Mouse (Mus musculus) embryonic facial prominence, embryonic 13.5 days (tissue): ENCODE results near the gene Zfp639. TPM values are rescaled to one million over a fixed set of nuclear protein-coding genes. Genes with fewer than 3 reads are reported as not detected.

ENCODE experiments used
- ATAC-seq: fragments of 200-750 bp; cut with Nextera tagmentation; 2 replicates; pipeline ENCODE4 v1.8.0; 2017; ENCODE audit warnings: low read depth; ENCODE audit not compliant: insufficient number of reproducible peaks, insufficient read depth, low FRiP score, low TSS enrichment
- H3K27ac ChIP-seq: fragments of 300-500 bp; sonication (generic); 2 replicates; pipeline ENCODE4 v1.5.1; 2015; ENCODE audit warnings: moderate library complexity, mild to moderate bottlenecking, inconsistent platforms
- H3K27me3 ChIP-seq: fragments of 300-500 bp; sonication (generic); 2 replicates; pipeline ENCODE4 v1.6.1; 2015; ENCODE audit warnings: mild to moderate bottlenecking, inconsistent platforms
- H3K36me3 ChIP-seq: fragments of 300-500 bp; sonication (generic); 2 replicates; pipeline ENCODE4 v1.6.1; 2015; ENCODE audit warnings: mild to moderate bottlenecking, inconsistent platforms
- H3K4me1 ChIP-seq: fragments of 300-500 bp; sonication (generic); 2 replicates; pipeline ENCODE4 v1.6.1; 2015; ENCODE audit warnings: inconsistent platforms
- H3K4me2 ChIP-seq: fragments of 300-500 bp; sonication (generic); 2 replicates; pipeline ENCODE4 v1.6.1; 2015; ENCODE audit warnings: moderate library complexity, mild to moderate bottlenecking, inconsistent platforms
- H3K4me3 ChIP-seq: fragments of 300-500 bp; sonication (generic); 2 replicates; pipeline ENCODE4 v1.5.1; 2015; ENCODE audit warnings: mild to moderate bottlenecking, inconsistent platforms
- H3K9ac ChIP-seq: fragments of 300-500 bp; sonication (generic); 2 replicates; pipeline ENCODE4 v1.6.1; 2015; ENCODE audit warnings: mild to moderate bottlenecking, inconsistent platforms
- H3K9me3 ChIP-seq: fragments of 300-500 bp; sonication (generic); 2 replicates; pipeline ENCODE4 v1.6.1; 2016; ENCODE audit warnings: inconsistent platforms
- WGBS: fragments of 180-500 bp; shearing (Covaris S2); methylation state at CpG from one replicate; pipeline ENCODE4 v1.1.7; 2015; ENCODE audit warnings: mixed read lengths; 5-methylcytosine and 5-hydroxymethylcytosine counted together
- polyA plus RNA-seq: library from polyadenylated mRNA; unstranded; fragments of >200 nt; fragmentation: Nextera tagmentation; extraction: Ambion mirVana; gene quantifications from 2 replicates; pipeline ENCODE4 v1.2.1, GENCODE M21; 2015

The Zfp639 gene
- polyA plus RNA-seq, 1 experiment from 2014 or later, result 46.7 TPM

DNA sequence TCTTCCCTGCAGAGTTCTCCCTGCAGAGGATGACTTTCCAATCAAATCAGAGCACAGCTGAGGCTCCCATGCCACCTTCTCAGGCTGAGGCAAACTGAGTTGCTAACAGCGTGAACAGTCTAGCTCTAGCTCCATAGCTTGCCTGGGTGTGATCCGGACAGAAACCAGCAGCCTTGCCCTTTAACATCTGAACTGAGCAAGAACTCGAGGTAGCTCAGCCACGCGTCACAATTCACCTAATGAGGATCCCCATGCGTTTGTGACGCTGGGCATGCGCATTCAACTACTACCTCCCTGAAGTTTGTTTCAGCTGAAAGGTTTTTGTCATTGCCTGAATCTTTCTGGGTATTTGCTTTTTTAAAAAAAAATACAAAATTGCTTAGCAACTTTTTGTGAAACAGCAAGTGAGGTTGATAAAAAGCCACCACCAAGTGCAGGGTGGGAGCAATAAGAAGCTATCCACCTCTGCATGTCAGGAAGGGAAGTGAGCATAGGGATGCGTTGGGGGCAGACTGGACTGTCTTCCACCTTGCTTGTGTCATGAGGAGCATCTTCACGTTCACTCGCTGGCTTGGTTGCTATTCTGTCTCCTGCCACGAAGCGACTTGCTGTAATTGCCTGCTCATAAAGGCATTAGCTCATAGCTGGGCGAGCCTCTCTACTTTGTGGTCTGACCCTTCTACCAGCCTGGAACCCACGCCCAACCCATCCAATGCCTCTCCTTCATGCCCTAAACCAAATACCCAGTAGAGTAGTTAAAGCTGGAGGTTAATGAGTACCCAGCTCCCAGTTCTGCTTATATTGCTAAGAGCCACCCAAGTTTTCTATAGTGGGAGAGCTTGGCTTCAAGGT, 19.8 kb upstream of the Zfp639 start:
- 81% methylated on average over 15 of the region's 15 CpGs for WGBS
- no peaks in the 10 kb centered on the region for H3K9me3 ChIP-seq
- H3K27ac ChIP-seq, result no peak overlapping the region
- ATAC-seq, result no peak
- H3K4me2 ChIP-seq, result no peak overlapping the region
- H3K9ac ChIP-seq, result no peak overlapping the region
- no peak overlapping the region for H3K4me3 ChIP-seq
- no peaks in the 10 kb centered on the region for H3K27me3 ChIP-seq
- H3K4me1 ChIP-seq, result peaks cover 3% of the 10 kb centered on the region; the same call in 1 of the 2 replicates
- no peaks in the 10 kb centered on the region for H3K36me3 ChIP-seq

GRCm38 (mm10) chr3:32490928-32491315, 19.1 kb upstream of the Zfp639 start:
- no peak overlapping the region for H3K27ac ChIP-seq

GRCm38 (mm10) chr3:32492097-32493090, 17.7 kb upstream of the Zfp639 start, which contains the start of gene Kcnmb3:
Gene Kcnmb3 (minus strand): TSS chr3:32492231.
- H3K27me3 ChIP-seq, result no peaks in the 10 kb centered on the region
- H3K4me2 ChIP-seq, result no peak within 1 kb of the TSS
- peaks cover 13% of the 10 kb centered on the region; the same call in 1 of the 2 replicates for H3K4me1 ChIP-seq
- no peak within 1 kb of the TSS for H3K4me3 ChIP-seq
- no peak within 1 kb of the TSS for H3K9ac ChIP-seq
- H3K9me3 ChIP-seq, result no peaks in the 10 kb centered on the region
- no peak within 1 kb of the TSS for H3K27ac ChIP-seq
- no peak for ATAC-seq
- H3K36me3 ChIP-seq, result no peaks in the 10 kb centered on the region
- 72% methylated on average over 11 of the region's 11 CpGs for WGBS

More at GRCm38 (mm10) chr3:32490928-32491315, 19.1 kb upstream of the Zfp639 start:
- H3K4me2 ChIP-seq, result no peak overlapping the region
- no peaks in the 10 kb centered on the region for H3K36me3 ChIP-seq
- peaks cover 6% of the 10 kb centered on the region; the same call in 1 of the 2 replicates for H3K4me1 ChIP-seq
- H3K9ac ChIP-seq, result no peak overlapping the region
- no peak for ATAC-seq
- no peaks in the 10 kb centered on the region for H3K9me3 ChIP-seq
- H3K27me3 ChIP-seq, result no peaks in the 10 kb centered on the region
- no peak overlapping the region for H3K4me3 ChIP-seq

GRCm38 (mm10) chr3:32494387-32495087, 15.5 kb upstream of the Zfp639 start:
- Histone ChIP-seq H3K4me2 (no peak overlapping the region), H3K4me1 (peaks cover 13% of the 10 kb centered on the region; the same call in 1 of the 2 replicates), H3K27me3 (no peaks in the 10 kb centered on the region), H3K27ac (no peak overlapping the region), H3K4me3 (no peak overlapping the region), H3K36me3 (no peaks in the 10 kb centered on the region), H3K9ac (no peak overlapping the region), H3K9me3 (no peaks in the 10 kb centered on the region)
- WGBS, result 72% methylated on average over 8 of the region's 8 CpGs
- ATAC-seq, result no peak

DNA sequence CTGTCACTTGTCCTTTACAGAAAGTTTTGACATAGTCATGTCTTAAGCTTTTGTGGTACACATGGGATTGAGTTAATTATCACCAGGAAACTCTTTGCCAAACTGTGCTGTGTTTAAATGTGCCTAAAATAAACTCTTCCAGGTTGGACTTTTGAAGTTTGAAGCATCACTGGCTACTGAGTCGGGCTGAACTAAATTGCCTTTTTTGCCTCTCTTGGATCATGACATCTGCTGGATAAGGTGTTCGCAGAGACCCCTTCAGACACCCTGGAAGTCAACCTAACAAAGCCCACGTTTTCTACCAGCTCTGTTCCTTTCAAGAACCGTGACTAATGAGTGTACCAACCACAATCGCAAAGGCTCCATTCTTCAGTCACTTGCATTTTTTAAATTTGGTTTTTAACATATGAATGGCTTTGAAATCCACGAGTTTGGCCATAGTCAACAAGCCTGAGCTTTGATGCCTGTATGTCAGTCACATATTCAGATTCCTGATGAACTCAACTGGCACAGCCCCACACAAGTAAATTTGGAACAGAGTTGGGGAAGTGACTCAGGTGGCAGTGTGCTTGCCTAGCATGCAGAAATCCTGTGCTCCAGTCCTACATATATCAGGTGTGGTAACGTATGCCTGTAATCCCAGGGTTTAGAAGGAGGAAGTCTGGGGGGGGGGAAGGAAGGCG, 14.8 kb upstream of the Zfp639 start:
- Histone ChIP-seq H3K4me2 (no peak overlapping the region), H3K27me3 (no peaks in the 10 kb centered on the region), H3K4me1 (peaks cover 13% of the 10 kb centered on the region; the same call in 1 of the 2 replicates), H3K9me3 (no peaks in the 10 kb centered on the region), H3K27ac (no peak overlapping the region), H3K9ac (no peak overlapping the region), H3K4me3 (no peak overlapping the region), H3K36me3 (no peaks in the 10 kb centered on the region)
- ATAC-seq, result no peak
- WGBS, result 44% methylated on average over 8 of the region's 8 CpGs

DNA sequence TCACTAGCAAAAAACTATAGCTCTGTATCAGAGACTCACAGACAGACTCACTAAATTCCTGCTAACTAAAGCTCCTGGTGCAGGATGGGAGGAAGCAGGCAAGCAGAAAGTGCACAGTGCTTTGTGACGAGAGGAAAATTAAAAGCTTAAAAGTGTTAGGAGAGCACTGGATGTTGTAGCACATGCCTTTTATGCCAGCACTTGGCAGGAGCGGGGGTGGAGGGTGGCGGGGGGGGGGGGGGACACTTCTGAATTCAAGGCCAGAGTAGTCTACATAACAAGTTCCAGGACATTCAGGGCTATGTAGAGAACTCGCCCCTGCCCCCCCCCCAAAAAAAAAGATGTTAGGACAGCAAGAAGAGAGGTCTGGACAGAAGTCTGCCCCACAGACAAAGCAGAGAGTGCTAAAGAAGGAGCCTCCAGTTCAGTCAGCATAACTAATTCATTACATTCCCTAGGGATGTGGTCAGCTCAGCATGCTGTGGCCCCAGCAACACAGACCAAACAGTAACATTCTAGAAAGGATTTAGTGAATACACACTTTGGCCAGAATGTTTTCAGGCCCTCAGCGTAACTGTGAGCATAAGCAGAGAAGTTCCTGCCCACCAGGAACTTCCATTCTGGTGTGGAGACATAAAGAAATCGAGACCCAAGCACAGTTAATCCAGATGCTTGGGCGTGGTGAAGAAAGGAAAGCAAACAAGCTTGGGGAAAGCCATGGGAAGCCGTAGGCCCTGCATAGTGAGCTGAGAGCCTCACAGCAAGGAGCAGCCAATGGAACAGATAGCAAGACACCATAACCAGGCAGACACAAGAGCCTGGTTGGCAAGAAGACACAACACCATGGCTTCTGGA, 14.0 kb upstream of the Zfp639 start:
- no peaks in the 10 kb centered on the region for H3K27me3 ChIP-seq
- no peak overlapping the region for H3K4me2 ChIP-seq
- no peaks in the 10 kb centered on the region for H3K36me3 ChIP-seq
- 36% methylated on average over 6 of the region's 8 CpGs for WGBS
- H3K4me1 ChIP-seq, result peaks cover 13% of the 10 kb centered on the region; the same call in 1 of the 2 replicates
- H3K4me3 ChIP-seq, result no peak overlapping the region
- no peak for ATAC-seq
- no peak overlapping the region for H3K27ac ChIP-seq
- H3K9ac ChIP-seq, result no peak overlapping the region
- H3K9me3 ChIP-seq, result no peaks in the 10 kb centered on the region

- no peaks in the 10 kb centered on the region for H3K27me3 ChIP-seq
- peaks cover 13% of the 10 kb centered on the region; the same call in 1 of the 2 replicates for H3K4me1 ChIP-seq
- no peak overlapping the region for H3K4me2 ChIP-seq
- 81% methylated on average over 1 of the region's 1 CpGs for WGBS
- no peak for ATAC-seq
- H3K27ac ChIP-seq, result no peak overlapping the region
- no peak overlapping the region for H3K4me3 ChIP-seq
- H3K9ac ChIP-seq, result no peak overlapping the region
- H3K9me3 ChIP-seq, result no peaks in the 10 kb centered on the region
- H3K36me3 ChIP-seq, result no peaks in the 10 kb centered on the region
These were observed 13.4 kb upstream of the Zfp639 start for GRCm38 (mm10) chr3:32496711-32497070.

- H3K9ac ChIP-seq, result no peak overlapping the region
- H3K27me3 ChIP-seq, result no peaks in the 10 kb centered on the region
- no peaks in the 10 kb centered on the region for H3K36me3 ChIP-seq
- 79% methylated on average over 2 of the region's 2 CpGs for WGBS
- H3K27ac ChIP-seq, result no peak overlapping the region
- H3K4me1 ChIP-seq, result peaks cover 10% of the 10 kb centered on the region; the same call in 1 of the 2 replicates
- H3K4me3 ChIP-seq, result no peak overlapping the region
- H3K9me3 ChIP-seq, result no peaks in the 10 kb centered on the region
- no peak overlapping the region for H3K4me2 ChIP-seq
- no peak for ATAC-seq
These were observed 9.7 kb upstream of the Zfp639 start for GRCm38 (mm10) chr3:32500346-32500745.

DNA sequence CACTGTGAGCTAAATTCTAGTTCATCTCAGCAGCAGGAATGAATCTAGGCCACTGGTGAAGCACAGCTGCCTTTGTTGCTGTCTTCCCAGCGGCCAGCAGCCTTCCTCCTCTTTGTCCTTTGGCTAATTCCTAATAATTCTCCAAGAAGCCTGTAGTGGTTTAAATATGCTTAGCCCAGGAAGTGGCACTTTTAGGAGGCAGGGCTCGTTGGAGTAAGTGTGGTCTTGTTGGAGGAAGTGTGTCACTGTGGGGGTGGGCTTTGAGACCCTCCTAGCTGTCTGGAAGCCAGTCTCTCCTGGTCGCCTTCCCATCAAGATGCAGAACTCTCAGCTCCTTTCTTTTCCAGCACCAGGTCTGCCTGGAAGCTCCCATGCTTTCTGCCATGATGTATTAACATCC, 4.2 kb upstream of the Zfp639 start:
- no peaks in the 10 kb centered on the region for H3K27me3 ChIP-seq
- 70% methylated on average over 3 of the region's 3 CpGs for WGBS
- H3K4me2 ChIP-seq, result no peak overlapping the region
- no peak overlapping the region for H3K4me3 ChIP-seq
- H3K9ac ChIP-seq, result no peak overlapping the region
- ATAC-seq, result no peak
- no peaks in the 10 kb centered on the region for H3K9me3 ChIP-seq
- H3K27ac ChIP-seq, result no peak overlapping the region
- H3K4me1 ChIP-seq, result peaks cover 4% of the 10 kb centered on the region; the same call in 1 of the 2 replicates
- no peaks in the 10 kb centered on the region for H3K36me3 ChIP-seq
